Mouse (Mus musculus) embryonic facial prominence, embryonic 12.5 days (tissue): ENCODE data around the gene Hcn3. TPM values are rescaled to one million over a fixed set of nuclear protein-coding genes. Genes with fewer than 3 reads are reported as not detected.

Source experiments
- ATAC-seq: fragments of 200-750 bp; cut with Nextera tagmentation; 2 replicates; pipeline ENCODE4 v1.8.0; 2017; ENCODE audit not compliant: insufficient number of reproducible peaks, insufficient read depth, low FRiP score, low TSS enrichment
- H3K27ac ChIP-seq: fragments of 300-500 bp; sonication (generic); 2 replicates; pipeline ENCODE4 v1.5.1; 2016; ENCODE audit warnings: mild to moderate bottlenecking
- H3K27me3 ChIP-seq: fragments of 300-500 bp; sonication (generic); 2 replicates; pipeline ENCODE4 v1.6.1; 2016; ENCODE audit warnings: mild to moderate bottlenecking, moderate library complexity
- H3K36me3 ChIP-seq: fragments of 300-500 bp; sonication (generic); 2 replicates; pipeline ENCODE4 v1.6.1; 2016; ENCODE audit warnings: mild to moderate bottlenecking
- H3K4me1 ChIP-seq: fragments of 300-500 bp; sonication (generic); 2 replicates; pipeline ENCODE4 v1.6.1; 2016
- H3K4me2 ChIP-seq: fragments of 300-500 bp; sonication (generic); replicated peaks from 2 replicates; pipeline ENCODE4 v1.6.1; 2016; ENCODE audit warnings: mild to moderate bottlenecking, moderate library complexity
- H3K4me3 ChIP-seq: fragments of 300-500 bp; sonication (generic); 2 replicates; pipeline ENCODE4 v1.5.1; 2016; ENCODE audit warnings: mild to moderate bottlenecking
- H3K9ac ChIP-seq: fragments of 300-500 bp; sonication (generic); 2 replicates; pipeline ENCODE4 v1.6.1; 2016; ENCODE audit warnings: mild to moderate bottlenecking, moderate library complexity
- H3K9me3 ChIP-seq: fragments of 300-500 bp; sonication (generic); 2 replicates; pipeline ENCODE4 v1.6.1; 2016; ENCODE audit warnings: mild to moderate bottlenecking, moderate library complexity
- WGBS: fragments of 180-500 bp; shearing (Covaris S2); methylation state at CpG from one replicate; pipeline ENCODE4 v1.1.7; 2016; 5-methylcytosine and 5-hydroxymethylcytosine counted together
- polyA plus RNA-seq: library from polyadenylated mRNA; unstranded; fragments of >200 nt; fragmentation: Nextera tagmentation; extraction: Ambion mirVana; gene quantifications from 2 replicates; pipeline ENCODE4 v1.2.1, GENCODE M21; 2016

Hcn3 gene
- polyA plus RNA-seq, 1 experiment from 2014 or later: 3.9 TPM

- WGBS: 3% methylated on average over 13 of the region's 13 CpGs
- ATAC-seq: no peak
- Histone ChIP-seq H3K27me3 (peaks cover 20% of the 10 kb centered on the region), H3K36me3 (no peaks in the 10 kb centered on the region), H3K4me1 (peaks cover 19% of the 10 kb centered on the region), H3K9ac (no peak overlapping the region), H3K9me3 (no peaks in the 10 kb centered on the region), H3K4me3 (peak overlapping the region; percentile 61), H3K27ac (no peak overlapping the region), H3K4me2 (peak overlapping the region; percentile 98)
Observed at GRCm38 (mm10) chr3:89159211-89159610, 785 bp downstream of the Hcn3 start.

DNA sequence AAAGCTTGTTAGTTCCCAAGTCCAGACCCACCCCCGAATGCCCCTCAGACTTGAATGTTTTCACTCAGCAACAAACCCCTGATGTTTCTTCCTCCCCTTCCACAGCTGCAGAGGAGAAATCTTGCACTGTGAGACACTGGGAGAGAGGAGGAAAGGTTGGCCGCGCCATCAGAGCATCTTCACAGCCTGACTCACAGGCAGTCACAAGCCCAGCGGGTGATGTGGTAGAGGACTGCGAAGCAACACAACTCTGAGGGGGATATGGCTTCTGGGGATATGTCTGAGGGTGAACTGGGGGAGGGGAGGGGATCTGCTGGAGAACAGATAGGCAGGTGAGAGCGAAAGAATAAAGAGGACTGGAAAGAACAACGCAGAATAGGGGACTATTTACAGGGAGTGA lies 1.3 kb downstream of the Hcn3 start:
- no peak for ATAC-seq
- H3K9me3 ChIP-seq: no peaks in the 10 kb centered on the region
- no peak overlapping the region for H3K9ac ChIP-seq
- H3K4me3 ChIP-seq: 0 out of 2 replicates have a peak overlapping the region, but pooled peaks have one; percentile 61
- peak overlapping the region; percentile 98 for H3K4me2 ChIP-seq
- 20% methylated on average over 7 of the region's 7 CpGs for WGBS
- no peak overlapping the region for H3K27ac ChIP-seq
- H3K4me1 ChIP-seq: peaks cover 15% of the 10 kb centered on the region
- peaks cover 20% of the 10 kb centered on the region for H3K27me3 ChIP-seq
- H3K36me3 ChIP-seq: no peaks in the 10 kb centered on the region

DNA sequence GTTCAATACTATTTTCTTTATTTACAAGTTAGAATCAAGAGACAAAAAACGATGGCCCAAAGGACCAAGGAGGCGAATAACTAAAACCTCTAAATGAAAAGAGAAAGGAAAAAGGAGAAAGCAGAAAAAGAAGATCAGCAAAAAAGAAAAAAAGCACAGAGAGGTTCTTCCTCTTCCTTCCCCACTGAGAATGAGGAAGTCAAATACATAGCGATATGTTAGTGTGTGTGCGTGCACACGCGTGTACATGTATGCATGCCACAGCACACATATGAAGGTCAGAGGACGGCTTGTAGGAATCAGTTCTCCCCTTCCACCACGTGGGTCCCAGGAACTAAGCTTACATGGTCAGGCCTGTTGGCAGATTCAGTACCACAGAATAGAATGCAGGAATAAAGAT lies 3.0 kb downstream of the Hcn3 start:
- Histone ChIP-seq H3K9me3 (no peaks in the 10 kb centered on the region), H3K27ac (no peak overlapping the region), H3K36me3 (no peaks in the 10 kb centered on the region), H3K4me3 (no peak overlapping the region), H3K9ac (no peak overlapping the region), H3K4me2 (no peak overlapping the region), H3K27me3 (peaks cover 20% of the 10 kb centered on the region), H3K4me1 (peaks cover 15% of the 10 kb centered on the region)
- WGBS: 86% methylated on average over 8 of the region's 8 CpGs
- no peak for ATAC-seq

GRCm38 (mm10) chr3:89152084-89152835 lies 7.7 kb downstream of the Hcn3 start:
- H3K9ac ChIP-seq: no peak overlapping the region
- peaks cover 37% of the 10 kb centered on the region for H3K27me3 ChIP-seq
- no peak overlapping the region for H3K27ac ChIP-seq
- WGBS: 60% methylated on average over 17 of the region's 17 CpGs
- H3K4me3 ChIP-seq: no peak overlapping the region
- no peaks in the 10 kb centered on the region for H3K36me3 ChIP-seq
- H3K9me3 ChIP-seq: no peaks in the 10 kb centered on the region
- H3K4me1 ChIP-seq: peaks cover 5% of the 10 kb centered on the region
- ATAC-seq: no peak
- no peak overlapping the region for H3K4me2 ChIP-seq

- Histone ChIP-seq H3K4me1 (peaks cover 5% of the 10 kb centered on the region), H3K9me3 (no peaks in the 10 kb centered on the region), H3K4me2 (peak overlapping the region; percentile 56; the same call in 1 of the 2 replicates), H3K36me3 (no peaks in the 10 kb centered on the region), H3K27me3 (peaks cover 48% of the 10 kb centered on the region), H3K27ac (no peak overlapping the region), H3K4me3 (no peak overlapping the region), H3K9ac (no peak overlapping the region)
- WGBS: 67% methylated on average over 14 of the region's 14 CpGs
- ATAC-seq: no peak
Observed at GRCm38 (mm10) chr3:89148567-89148966, 11.4 kb downstream of the Hcn3 start.

DNA sequence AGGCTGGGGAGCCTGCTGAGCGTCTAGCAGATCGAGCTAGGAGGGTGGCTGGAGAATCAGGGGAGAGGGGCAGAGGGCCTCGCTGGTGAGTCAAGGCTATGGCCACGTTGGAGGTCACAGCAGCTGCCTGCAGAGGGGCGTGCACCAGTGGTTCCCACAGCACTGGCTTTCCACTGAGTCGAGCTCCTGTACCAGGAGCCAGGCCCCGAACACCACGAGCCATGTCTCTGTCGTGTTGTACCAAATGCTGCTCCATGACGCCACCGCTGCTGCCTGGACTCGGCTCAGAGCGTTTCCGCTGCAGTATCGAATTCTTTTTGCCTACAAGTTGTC lies 12.1 kb downstream of the Hcn3 start:
- WGBS: 8% methylated on average over 15 of the region's 15 CpGs
- Histone ChIP-seq H3K4me3 (peak overlapping the region; percentile 26), H3K9me3 (no peaks in the 10 kb centered on the region), H3K27ac (no peak overlapping the region), H3K9ac (peak overlapping the region; percentile 28; the same call in 1 of the 2 replicates), H3K4me1 (peaks cover 5% of the 10 kb centered on the region), H3K4me2 (peak overlapping the region; percentile 56), H3K27me3 (peaks cover 48% of the 10 kb centered on the region), H3K36me3 (no peaks in the 10 kb centered on the region)
- ATAC-seq: peak; percentile 36; the same call in 1 of the 2 replicates

DNA sequence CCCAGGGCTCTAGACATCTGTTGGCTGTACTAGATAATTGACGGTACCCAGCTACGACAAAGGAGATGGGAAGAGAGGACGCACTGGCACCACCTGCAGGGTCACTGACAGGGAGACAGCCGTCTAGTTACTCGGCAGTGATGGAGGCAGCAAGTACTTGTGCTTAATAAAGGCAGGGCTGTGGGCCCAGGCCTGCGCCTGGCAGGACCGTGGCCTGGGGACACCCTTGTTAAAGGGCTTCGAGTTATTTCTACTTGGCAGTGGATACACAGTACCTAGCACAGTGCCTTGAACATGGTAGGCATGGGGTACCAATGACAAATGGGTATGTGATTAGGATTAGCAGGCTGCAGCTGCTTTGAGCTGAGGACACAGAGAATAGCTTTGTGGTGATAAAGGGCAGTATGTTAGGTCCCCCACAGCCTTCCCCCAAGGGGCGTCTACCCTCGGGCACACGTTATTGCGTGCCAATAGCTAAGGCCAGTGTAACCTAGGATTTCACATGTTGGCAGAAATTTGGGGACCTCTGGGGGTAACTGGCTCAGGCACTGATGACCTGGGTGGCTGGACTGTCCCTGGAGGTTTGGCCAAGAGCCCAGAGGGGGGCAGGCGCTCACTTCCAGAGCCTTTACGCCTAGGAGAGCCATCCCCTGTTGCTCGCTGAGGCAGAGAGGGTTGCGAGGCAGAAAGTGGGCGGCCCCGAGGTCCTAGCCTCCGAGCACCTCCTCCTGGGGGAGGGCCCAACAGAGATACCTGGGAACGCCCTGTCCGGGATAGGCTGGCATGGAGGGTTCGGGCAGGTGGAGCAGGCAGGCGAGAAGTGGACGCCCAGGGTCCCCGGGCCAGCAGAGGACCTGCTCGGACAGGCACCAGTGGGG lies 12.7 kb downstream of the Hcn3 start:
- Histone ChIP-seq H3K4me3 (peak overlapping the region; percentile 26), H3K27me3 (peaks cover 48% of the 10 kb centered on the region), H3K27ac (no peak overlapping the region), H3K36me3 (no peaks in the 10 kb centered on the region), H3K4me2 (peak overlapping the region; percentile 56), H3K9ac (peak overlapping the region; percentile 28; the same call in 1 of the 2 replicates), H3K4me1 (peaks cover 5% of the 10 kb centered on the region), H3K9me3 (no peaks in the 10 kb centered on the region)
- 22% methylated on average over 26 of the region's 26 CpGs for WGBS
- ATAC-seq: peak; percentile 22; the same call in 1 of the 2 replicates

- H3K9ac ChIP-seq: no peak overlapping the region
- H3K4me2 ChIP-seq: no peak overlapping the region
- H3K9me3 ChIP-seq: no peaks in the 10 kb centered on the region
- no peak overlapping the region for H3K4me3 ChIP-seq
- H3K4me1 ChIP-seq: peaks cover 5% of the 10 kb centered on the region
- H3K27ac ChIP-seq: no peak overlapping the region
- peaks cover 39% of the 10 kb centered on the region for H3K27me3 ChIP-seq
- H3K36me3 ChIP-seq: no peaks in the 10 kb centered on the region
- 16% methylated on average over 8 of the region's 8 CpGs for WGBS
- no peak for ATAC-seq
Observed at GRCm38 (mm10) chr3:89145566-89145965, 14.4 kb downstream of the Hcn3 start.

DNA sequence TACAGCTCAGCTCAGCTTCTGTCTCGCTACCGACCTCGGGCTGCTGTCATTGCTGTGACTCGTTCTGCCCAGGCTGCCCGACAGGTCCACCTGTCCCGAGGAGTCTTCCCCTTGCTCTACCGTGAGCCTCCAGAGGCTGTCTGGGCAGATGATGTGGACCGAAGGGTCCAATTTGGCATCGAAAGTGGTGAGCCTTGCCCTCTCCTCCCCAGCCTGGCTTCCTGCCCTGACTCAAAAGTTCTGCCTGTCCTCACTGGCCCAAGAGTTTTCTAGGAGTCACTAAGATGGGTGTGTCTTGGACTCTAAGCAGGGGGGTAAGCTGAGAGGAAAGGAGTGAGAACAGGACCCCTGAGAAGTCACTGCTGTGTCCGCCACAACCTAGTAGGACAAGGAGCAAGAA lies 15.2 kb downstream of the Hcn3 start:
- no peak overlapping the region for H3K27ac ChIP-seq
- no peak overlapping the region for H3K4me2 ChIP-seq
- no peak overlapping the region for H3K4me3 ChIP-seq
- no peak for ATAC-seq
- H3K9me3 ChIP-seq: no peaks in the 10 kb centered on the region
- peaks cover 33% of the 10 kb centered on the region for H3K27me3 ChIP-seq
- 80% methylated on average over 10 of the region's 10 CpGs for WGBS
- H3K36me3 ChIP-seq: no peaks in the 10 kb centered on the region
- H3K9ac ChIP-seq: no peak overlapping the region
- peaks cover 5% of the 10 kb centered on the region for H3K4me1 ChIP-seq

GRCm38 (mm10) chr3:89136365-89136764 lies 23.6 kb downstream of the Hcn3 start:
- no peak overlapping the region for H3K27ac ChIP-seq
- no peaks in the 10 kb centered on the region for H3K9me3 ChIP-seq
- no peak overlapping the region for H3K4me2 ChIP-seq
- no peak overlapping the region for H3K9ac ChIP-seq
- H3K4me3 ChIP-seq: no peak overlapping the region
- no peak for ATAC-seq
- 41% methylated on average over 9 of the region's 9 CpGs for WGBS
- peaks cover 9% of the 10 kb centered on the region; the same call in 1 of the 2 replicates for H3K27me3 ChIP-seq
- H3K36me3 ChIP-seq: no peaks in the 10 kb centered on the region
- H3K4me1 ChIP-seq: peaks cover 6% of the 10 kb centered on the region; the same call in 1 of the 2 replicates

DNA sequence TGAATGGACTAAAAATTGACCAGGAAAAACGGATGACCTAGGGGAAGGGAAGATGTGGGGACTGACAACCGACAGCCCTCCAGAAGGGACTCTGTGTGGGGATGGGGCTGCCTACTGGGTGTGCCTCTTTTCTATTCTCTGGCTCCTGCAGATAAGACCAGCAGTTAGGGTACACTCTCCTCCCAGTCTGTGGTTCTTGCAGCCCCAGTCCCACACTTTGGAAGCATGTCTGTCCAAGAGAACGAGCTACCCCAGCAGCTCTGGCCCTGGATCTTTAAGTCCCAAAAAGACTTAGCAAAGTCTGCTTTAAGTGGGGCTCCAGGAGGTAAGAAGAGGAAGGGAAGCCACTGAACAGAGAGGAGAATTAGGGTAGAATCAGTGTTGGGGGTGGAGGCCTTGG lies 24.0 kb downstream of the Hcn3 start, which contains the start of gene Pklr:
Gene Pklr, plus strand, starts transcription at position 185 of the 400 bp plus-strand sequence.
- no peak within 1 kb of the TSS for H3K4me2 ChIP-seq
- no peaks in the 10 kb centered on the region for H3K36me3 ChIP-seq
- no peak within 1 kb of the TSS for H3K27ac ChIP-seq
- H3K9ac ChIP-seq: no peak within 1 kb of the TSS
- 55% methylated on average over 3 of the region's 3 CpGs for WGBS
- H3K9me3 ChIP-seq: no peaks in the 10 kb centered on the region
- H3K4me1 ChIP-seq: peaks cover 6% of the 10 kb centered on the region; the same call in 1 of the 2 replicates
- no peak within 1 kb of the TSS for H3K4me3 ChIP-seq
- H3K27me3 ChIP-seq: peaks cover 9% of the 10 kb centered on the region; the same call in 1 of the 2 replicates
- ATAC-seq: no peak
